Mouse (Mus musculus) CH12.LX (cell line): Measurements from ENCODE around the gene Tspan8. TPM values are rescaled to one million over a fixed set of nuclear protein-coding genes. Genes with fewer than 3 reads are reported as not detected.

Experiments used
- DNase-seq: peaks from one replicate; pipeline ENCODE4 v3.0.0-alpha.2; 2013; ENCODE audit errors: extremely low read depth
- H3K27ac ChIP-seq: 2 replicates; pipeline ENCODE4 v1.5.1; 2012; ENCODE audit warnings: low read depth, mild to moderate bottlenecking, control low read depth, moderate library complexity; ENCODE audit not compliant: insufficient read depth
- H3K27me3 ChIP-seq: replicated peaks from 2 replicates; pipeline ENCODE3; 2012; ENCODE audit warnings: inconsistent platforms
- H3K36me3 ChIP-seq, 2 experiments: replicated peaks in 1 of 2; 2 replicates each; pipeline versions ENCODE3 to v1.6.1; 2012; ENCODE audit warnings: inconsistent platforms in 1 of 2, low read length in 1 of 2, mild to moderate bottlenecking in 1 of 2, mixed read lengths in 1 of 2, moderate library complexity in 1 of 2; ENCODE audit not compliant: control insufficient read depth in 1 of 2, insufficient read depth in 1 of 2
- H3K4me1 ChIP-seq, 2 experiments: 2 replicates each; pipeline ENCODE4 v1.6.1; 2012; ENCODE audit warnings: inconsistent platforms in 1 of 2, moderate library complexity in 1 of 2; ENCODE audit not compliant: insufficient read depth in 2 of 2, control insufficient read depth in 1 of 2
- H3K4me2 ChIP-seq: 2 replicates; pipeline ENCODE4 v1.6.1; 2012; ENCODE audit warnings: low read depth, mild to moderate bottlenecking, control low read depth; ENCODE audit not compliant: poor library complexity, insufficient read depth, severe bottlenecking
- H3K4me3 ChIP-seq, 3 experiments: fragments of 150-350 bp in 1 of 3; sonication (generic) in 1 of 3; replicated peaks in 1 of 3; 2 replicates each; pipeline versions ENCODE3 to v1.5.1; 2011 to 2012; ENCODE audit warnings: low read depth in 2 of 3, low read length in 2 of 3, mild to moderate bottlenecking in 2 of 3, moderate library complexity in 2 of 3, control low read depth in 1 of 3, improper control_type of control experiment in 1 of 3, inconsistent platforms in 1 of 3, mixed read lengths in 1 of 3; ENCODE audit not compliant: poor library complexity in 1 of 3
- H3K79me2 ChIP-seq: replicated peaks from 2 replicates; pipeline ENCODE4 v1.6.1; 2012; ENCODE audit warnings: mild to moderate bottlenecking, moderate library complexity; ENCODE audit not compliant: control insufficient read depth, poor library complexity, insufficient read depth, severe bottlenecking; ENCODE audit errors: extremely low read depth
- H3K9ac ChIP-seq: 2 replicates; pipeline ENCODE4 v1.6.1; 2012; ENCODE audit warnings: low read depth, mild to moderate bottlenecking, control low read depth, moderate library complexity; ENCODE audit not compliant: insufficient read depth
- H3K9me3 ChIP-seq: replicated peaks from 2 replicates; pipeline ENCODE3; 2012; ENCODE audit warnings: low read length, inconsistent platforms, mixed read lengths
- BHLHE40 ChIP-seq: IDR thresholded peaks from 2 replicates; pipeline ENCODE4 v1.6.1; 2011; ENCODE audit warnings: mild to moderate bottlenecking, low read depth, low read length, improper control_type of control experiment
- E2F4 ChIP-seq: IDR thresholded peaks from 2 replicates; pipeline ENCODE4 v1.6.1; 2011; ENCODE audit warnings: low read depth, low read length, improper control_type of control experiment; ENCODE audit not compliant: insufficient replicate concordance
- ETS1 ChIP-seq: conservative IDR thresholded peaks from 2 replicates; pipeline ENCODE4 v1.6.1; 2012; ENCODE audit warnings: low read depth, mild to moderate bottlenecking, inconsistent platforms, low read length, improper control_type of control experiment, moderate library complexity
- GABPA ChIP-seq: IDR thresholded peaks from 2 replicates; pipeline ENCODE4 v1.6.1; 2012; ENCODE audit warnings: low read depth, low read length, improper control_type of control experiment, inconsistent platforms; ENCODE audit not compliant: insufficient replicate concordance
- IRF4 ChIP-seq: IDR thresholded peaks from 2 replicates; pipeline ENCODE4 v1.6.1; 2014; ENCODE audit warnings: low read depth, mild to moderate bottlenecking, inconsistent platforms, low read length, improper control_type of control experiment
- KAT2A ChIP-seq: IDR thresholded peaks from 2 replicates; pipeline ENCODE4 v1.6.1; 2012; ENCODE audit warnings: low read length, improper control_type of control experiment, inconsistent platforms; ENCODE audit not compliant: insufficient replicate concordance
- MAFK ChIP-seq: IDR thresholded peaks from 2 replicates; pipeline ENCODE4 v1.6.1; 2011; ENCODE audit warnings: low read length, improper control_type of control experiment; ENCODE audit not compliant: insufficient replicate concordance
- MAZ ChIP-seq: IDR thresholded peaks from 2 replicates; pipeline ENCODE4 v1.6.1; 2012; ENCODE audit warnings: low read depth, mild to moderate bottlenecking, inconsistent platforms, low read length, improper control_type of control experiment, moderate library complexity
- NELFE ChIP-seq: IDR thresholded peaks from 2 replicates; pipeline ENCODE4 v1.6.1; 2011; ENCODE audit warnings: low read depth, low read length, improper control_type of control experiment
- NRF1 ChIP-seq: IDR thresholded peaks from 2 replicates; pipeline ENCODE4 v1.6.1; 2014; ENCODE audit warnings: low read depth, mild to moderate bottlenecking, inconsistent platforms, low read length, improper control_type of control experiment, moderate library complexity
- PAX5 ChIP-seq: IDR thresholded peaks from 2 replicates; pipeline ENCODE4 v1.6.1; 2012; ENCODE audit warnings: low read length, inconsistent platforms, mixed read lengths
- POLR2A ChIP-seq: IDR thresholded peaks from 2 replicates; pipeline ENCODE4 v1.6.1; 2011; ENCODE audit warnings: low read depth, mild to moderate bottlenecking, improper control_type of control experiment, low read length
- SMC3 ChIP-seq: IDR thresholded peaks from 2 replicates; pipeline ENCODE4 v1.6.1; 2011; ENCODE audit warnings: low read depth, low read length, improper control_type of control experiment
- TCF12 ChIP-seq: IDR thresholded peaks from 2 replicates; pipeline ENCODE4 v1.6.1; 2014; ENCODE audit warnings: low read depth, mild to moderate bottlenecking, inconsistent platforms, low read length, improper control_type of control experiment
- USF1 ChIP-seq: IDR thresholded peaks from 2 replicates; pipeline ENCODE4 v1.6.1; 2014; ENCODE audit warnings: low read depth, mild to moderate bottlenecking, inconsistent platforms, low read length, improper control_type of control experiment
- ZKSCAN1 ChIP-seq: IDR thresholded peaks from 2 replicates; pipeline ENCODE4 v1.6.1; 2012; ENCODE audit warnings: low read depth, inconsistent platforms, low read length, improper control_type of control experiment, borderline replicate concordance
- ZMIZ1 ChIP-seq: IDR thresholded peaks from 2 replicates; pipeline ENCODE4 v1.6.1; 2012; ENCODE audit warnings: low read depth, mild to moderate bottlenecking, inconsistent platforms, low read length, improper control_type of control experiment
- ZNF384 ChIP-seq: IDR thresholded peaks from 2 replicates; pipeline ENCODE4 v1.6.1; 2012; ENCODE audit warnings: low read depth, low read length, improper control_type of control experiment, inconsistent platforms
- dilution Hi-C: fragments of 300-500 bp; cut with MboI; formaldehyde crosslinking; loops from 2 replicates; pipeline ENCODE4 v1.14.3; 2020; ENCODE audit warnings: low sequenced_read_pairs; ENCODE audit not compliant: extremely low pct_unique_long_range_greater_than_20kb, extremely low pct_ligation_motif_present
- in situ Hi-C: fragments of 300-500 bp; cut with MboI; formaldehyde crosslinking; loops from 3 replicates; pipeline ENCODE4 v1.14.3; 2019; ENCODE audit warnings: low sequenced_read_pairs, low pct_ligation_motif_present, low pct_unique_long_range_greater_than_20kb, mixed read lengths
- polyA plus RNA-seq: library from polyadenylated mRNA; unstranded; fragments of >175 nt; gene quantifications from 2 replicates; pipeline ENCODE4 v1.2.1, GENCODE M21; 2012; ENCODE audit warnings: low read depth; ENCODE audit not compliant: insufficient read length
- total RNA-seq, 2 experiments: library from RNA; depleted of rRNA; stranded (reverse); fragments of 300-350 nt in 1 of 2; fragments of >200 nt in 1 of 2; gene quantifications; 2 replicates each; pipeline ENCODE4 v1.2.3; 2012 to 2014

Tspan8 gene
- total and polyA plus RNA-seq, 3 experiments, result 0.67 TPM; not detected in 2

- in situ Hi-C loops (no loop called here), dilution Hi-C loops (no loop called here)
- DNase-seq, result no peak
- peaks cover 0 to 4% of the 10 kb centered on the region in 2 experiments; a peak in 1 of 4 replicates for H3K4me1 ChIP-seq
- no peaks in the 10 kb centered on the region for H3K79me2 ChIP-seq
- H3K27ac ChIP-seq, result no peak overlapping the region
- H3K27me3 ChIP-seq, result no peaks in the 10 kb centered on the region
- H3K4me2 ChIP-seq, result no peak overlapping the region
- TF ChIP-seq SMC3, result no peak
- no peak for TF ChIP-seq TCF12
- H3K4me3 ChIP-seq, result no peak overlapping the region
- H3K36me3 ChIP-seq, result no peaks in the 10 kb centered on the region
- H3K9me3 ChIP-seq, result no peaks in the 10 kb centered on the region
- H3K9ac ChIP-seq, result no peak overlapping the region
Measured at GRCm38 (mm10) chr10:115894045-115894444, 77.4 kb downstream of the Tspan8 start.

- in situ Hi-C loops (no loop called here), dilution Hi-C loops (no loop called here)
- no peak for DNase-seq
- Histone ChIP-seq H3K79me2 (no peaks in the 10 kb centered on the region), H3K9ac (no peak overlapping the region), H3K27me3 (no peaks in the 10 kb centered on the region), H3K27ac (no peak overlapping the region), H3K4me1 (peaks cover 0 to 4% of the 10 kb centered on the region in 2 experiments; a peak in 1 of 4 replicates), H3K4me2 (no peak overlapping the region), H3K4me3 (no peak overlapping the region), H3K9me3 (no peaks in the 10 kb centered on the region), H3K36me3 (no peaks in the 10 kb centered on the region)
- TF ChIP-seq MAFK (no peak), POLR2A (no peak), NELFE (no peak), IRF4 (no peak), ZNF384 (no peak), ZKSCAN1 (no peak), ETS1 (no peak), KAT2A (no peak), USF1 (no peak), E2F4 (no peak), SMC3 (no peak), MAZ (no peak), NRF1 (no peak), BHLHE40 (no peak), ZMIZ1 (no peak), PAX5 (no peak), GABPA (no peak)
Measured at GRCm38 (mm10) chr10:115896764-115897163, 80.1 kb downstream of the Tspan8 start.
